Mouse (Mus musculus): ENCODE data around the gene Fam173b. TPM values are rescaled to one million over a fixed set of nuclear protein-coding genes. Genes with fewer than 3 reads are reported as not detected.

Gene Fam173b
- polyA plus RNA-seq, 2 experiments: 6.7 to 7.9 TPM

GRCm38 (mm10) chr15:31594260-31594659 is 7.4 kb upstream of the Fam173b start:
- Histone ChIP-seq H3K4me1 (replicated peaks; ENCODE audit: control insufficient read depth in 2 of 2, insufficient read depth in 2 of 2, low read length in 1 of 2) (peaks cover 0 to 6% of the 10 kb centered on the region in 2 experiments; a peak in 3 of 4 replicates), H3K9me3 (ENCODE audit: control insufficient read depth, low read length) (no peaks in the 10 kb centered on the region), H3K9ac (replicated peaks) (no peak overlapping the region), H3K4me3 (ENCODE audit: insufficient read depth in 1 of 2, low read depth in 2 of 2, low read length in 2 of 2) (no peak overlapping the region), H3K36me3 (replicated peaks; ENCODE audit: control insufficient read depth, insufficient read depth, low read depth) (peaks cover 78% of the 10 kb centered on the region), H3K27ac (no peak overlapping the region), H3K27me3 (ENCODE audit: control insufficient read depth, insufficient read depth, low read length) (no peaks in the 10 kb centered on the region), H3K4me2 (ENCODE audit: low read depth) (no peak overlapping the region)
- ATAC-seq (ENCODE audit: insufficient read depth): no peak
- TF ChIP-seq CTCF (IDR thresholded peaks at IDR 0.05; ENCODE audit: low read depth) (no peak), EP300 (IDR thresholded peaks at IDR 0.05; ENCODE audit: low read depth) (no peak)
- 88% methylated on average over 14 of the region's 14 CpGs for WGBS (ENCODE audit: insufficient replicate concordance)
- DNase-seq (ENCODE audit: low read depth in 3 of 3, low spot score in 3 of 3): no peak

- H3K9ac ChIP-seq (replicated peaks): no peak overlapping the region
- peaks cover 6 to 16% of the 10 kb centered on the region in 2 experiments; a peak in 3 of 4 replicates for H3K4me1 ChIP-seq (replicated peaks; ENCODE audit: control insufficient read depth in 2 of 2, insufficient read depth in 2 of 2, low read length in 1 of 2)
- H3K36me3 ChIP-seq (replicated peaks; ENCODE audit: control insufficient read depth, insufficient read depth, low read depth): peaks cover 68% of the 10 kb centered on the region
- no peak overlapping the region for H3K27ac ChIP-seq
- DNase-seq (ENCODE audit: low read depth in 3 of 3, low spot score in 3 of 3) (no peak), ATAC-seq (ENCODE audit: insufficient read depth) (no peak)
- H3K4me3 ChIP-seq (ENCODE audit: insufficient read depth in 1 of 2, low read depth in 2 of 2, low read length in 2 of 2): no peak overlapping the region
- H3K9me3 ChIP-seq (ENCODE audit: control insufficient read depth, low read length): no peaks in the 10 kb centered on the region
- 83% methylated on average over 7 of the region's 7 CpGs for WGBS (ENCODE audit: insufficient replicate concordance)
- no peak overlapping the region for H3K4me2 ChIP-seq (ENCODE audit: low read depth)
- no peak for TF ChIP-seq CTCF (IDR thresholded peaks at IDR 0.05; ENCODE audit: low read depth)
- no peak for TF ChIP-seq EP300 (IDR thresholded peaks at IDR 0.05; ENCODE audit: low read depth)
- no peaks in the 10 kb centered on the region for H3K27me3 ChIP-seq (ENCODE audit: control insufficient read depth, insufficient read depth, low read length)
Measured at GRCm38 (mm10) chr15:31595651-31596050, 6.0 kb upstream of the Fam173b start.

- H3K27ac ChIP-seq: no peak overlapping the region
- H3K4me1 ChIP-seq (replicated peaks; ENCODE audit: control insufficient read depth in 2 of 2, insufficient read depth in 2 of 2, low read length in 1 of 2): peaks cover 6 to 17% of the 10 kb centered on the region in 2 experiments; a peak in 3 of 4 replicates
- 35% methylated on average over 4 of the region's 4 CpGs for WGBS (ENCODE audit: insufficient replicate concordance)
- no peak for DNase-seq (ENCODE audit: low read depth in 3 of 3, low spot score in 3 of 3)
- H3K9me3 ChIP-seq (ENCODE audit: control insufficient read depth, low read length): no peaks in the 10 kb centered on the region
- H3K4me2 ChIP-seq (ENCODE audit: low read depth): peak overlapping the region; percentile 70
- H3K9ac ChIP-seq (replicated peaks): peak overlapping the region; percentile 85
- peaks cover 27% of the 10 kb centered on the region for H3K36me3 ChIP-seq (replicated peaks; ENCODE audit: control insufficient read depth, insufficient read depth, low read depth)
- H3K27me3 ChIP-seq (ENCODE audit: control insufficient read depth, insufficient read depth, low read length): no peaks in the 10 kb centered on the region
- no peak for ATAC-seq (ENCODE audit: insufficient read depth)
- peak overlapping the region; percentile 75 to 89 for H3K4me3 ChIP-seq (ENCODE audit: insufficient read depth in 1 of 2, low read depth in 2 of 2, low read length in 2 of 2)
- TF ChIP-seq CTCF (IDR thresholded peaks at IDR 0.05; ENCODE audit: low read depth): no peak
- no peak for TF ChIP-seq EP300 (IDR thresholded peaks at IDR 0.05; ENCODE audit: low read depth)
Measured at GRCm38 (mm10) chr15:31599834-31600233, 1.8 kb upstream of the Fam173b start.

- Histone ChIP-seq H3K4me2 (ENCODE audit: low read depth) (peak overlapping the region; percentile 70), H3K27me3 (ENCODE audit: control insufficient read depth, insufficient read depth, low read length) (no peaks in the 10 kb centered on the region), H3K9ac (replicated peaks) (peak overlapping the region; percentile 85), H3K9me3 (ENCODE audit: control insufficient read depth, low read length) (no peaks in the 10 kb centered on the region), H3K4me1 (replicated peaks; ENCODE audit: control insufficient read depth in 2 of 2, insufficient read depth in 2 of 2, low read length in 1 of 2) (peaks cover 6 to 17% of the 10 kb centered on the region in 2 experiments; a peak in 3 of 4 replicates), H3K4me3 (ENCODE audit: insufficient read depth in 1 of 2, low read depth in 2 of 2, low read length in 2 of 2) (peak overlapping the region; percentile 75 to 89), H3K36me3 (replicated peaks; ENCODE audit: control insufficient read depth, insufficient read depth, low read depth) (peaks cover 13% of the 10 kb centered on the region), H3K27ac (peak overlapping the region; percentile 27)
- WGBS (ENCODE audit: insufficient replicate concordance): under 1% methylated on average over 33 of the region's 33 CpGs
- ATAC-seq (ENCODE audit: insufficient read depth) (peak; percentile 68), DNase-seq (ENCODE audit: low read depth in 3 of 3, low spot score in 3 of 3) (no peak)
- TF ChIP-seq EP300 (IDR thresholded peaks at IDR 0.05; ENCODE audit: low read depth): no peak
- no peak for TF ChIP-seq CTCF (IDR thresholded peaks at IDR 0.05; ENCODE audit: low read depth)
Measured at GRCm38 (mm10) chr15:31601279-31601645, 390 bp upstream of the Fam173b start.

DNA sequence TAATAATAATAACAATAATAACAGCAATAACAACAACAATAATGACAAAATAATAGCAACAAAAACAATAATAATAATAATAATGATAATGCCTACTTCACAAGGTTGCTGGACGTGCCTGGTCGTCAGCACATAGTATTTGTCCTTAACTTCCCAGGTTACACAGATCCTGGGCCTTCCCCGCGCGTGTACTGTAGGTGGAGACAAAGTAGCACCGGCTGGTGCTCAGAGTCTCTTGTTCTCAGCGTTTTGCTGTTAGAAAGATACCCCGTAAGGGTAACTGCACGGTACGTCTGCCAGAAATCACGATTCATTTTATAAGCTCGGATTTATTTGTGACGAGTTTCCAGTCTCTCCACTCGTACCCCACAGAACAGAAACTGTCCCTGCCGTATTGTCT is 774 bp downstream of the Fam173b start:
- peak overlapping the region; percentile 91 for H3K4me2 ChIP-seq (ENCODE audit: low read depth)
- H3K9me3 ChIP-seq (ENCODE audit: control insufficient read depth, low read length): no peaks in the 10 kb centered on the region
- peak in 2 of 3 experiments; percentile 53 to 67 for DNase-seq (ENCODE audit: low read depth in 3 of 3, low spot score in 3 of 3)
- peak; percentile 52 for ATAC-seq (ENCODE audit: insufficient read depth)
- H3K9ac ChIP-seq (replicated peaks): peak overlapping the region; percentile 94
- peak overlapping the region; percentile 82 for H3K27ac ChIP-seq
- peaks cover 5% of the 10 kb centered on the region for H3K36me3 ChIP-seq (replicated peaks; ENCODE audit: control insufficient read depth, insufficient read depth, low read depth)
- peak overlapping the region; percentile 75 to 99 for H3K4me3 ChIP-seq (ENCODE audit: insufficient read depth in 1 of 2, low read depth in 2 of 2, low read length in 2 of 2)
- H3K27me3 ChIP-seq (ENCODE audit: control insufficient read depth, insufficient read depth, low read length): no peaks in the 10 kb centered on the region
- H3K4me1 ChIP-seq (replicated peaks; ENCODE audit: control insufficient read depth in 2 of 2, insufficient read depth in 2 of 2, low read length in 1 of 2): peaks cover 6 to 17% of the 10 kb centered on the region in 2 experiments; a peak in 3 of 4 replicates
- WGBS (ENCODE audit: insufficient replicate concordance): 3% methylated on average over 15 of the region's 15 CpGs
- TF ChIP-seq EP300 (IDR thresholded peaks at IDR 0.05; ENCODE audit: low read depth): no peak
- TF ChIP-seq CTCF (IDR thresholded peaks at IDR 0.05; ENCODE audit: low read depth): peak; percentile 62
